Mouse (Mus musculus) thymus, adult 2 months (tissue): ENCODE measurements around the gene Macf1. TPM values are rescaled to one million over a fixed set of nuclear protein-coding genes. Genes with fewer than 3 reads are reported as not detected.
A peak's percentile ranks its signal among the peaks of the same experiment; 100 is the strongest.

Experiments
- DNase-seq: peaks from one replicate; pipeline ENCODE4 v3.0.0; 2021
- H3K27ac ChIP-seq: fragments of 200-500 bp; 2 replicates; pipeline ENCODE4 v1.5.1; 2012; ENCODE audit warnings: low read length, control low read depth; ENCODE audit not compliant: control insufficient read depth, insufficient read depth
- H3K27me3 ChIP-seq: fragments of 200-500 bp; 2 replicates; pipeline ENCODE4 v1.6.1; 2012; ENCODE audit warnings: mild to moderate bottlenecking, low read length, moderate library complexity, mixed read lengths; ENCODE audit not compliant: control insufficient read depth, insufficient read depth
- H3K36me3 ChIP-seq: fragments of 200-500 bp; 2 replicates; pipeline ENCODE4 v1.6.1; 2012; ENCODE audit warnings: mild to moderate bottlenecking, low read length, moderate library complexity; ENCODE audit not compliant: control insufficient read depth, insufficient read depth
- H3K4me1 ChIP-seq: fragments of 200-500 bp; replicated peaks from 2 replicates; pipeline ENCODE4 v1.6.1; 2012; ENCODE audit warnings: low read length; ENCODE audit not compliant: control insufficient read depth, insufficient read depth
- H3K4me3 ChIP-seq: fragments of 200-500 bp; 2 replicates; pipeline ENCODE4 v1.5.1; 2012; ENCODE audit warnings: mild to moderate bottlenecking, low read length, control low read depth, moderate library complexity; ENCODE audit not compliant: control insufficient read depth, insufficient read depth
- CTCF ChIP-seq: fragments of 200-500 bp; IDR thresholded peaks from 2 replicates; pipeline ENCODE4 v1.5.1; 2012; ENCODE audit warnings: mild to moderate bottlenecking, control low read depth, low read length, moderate library complexity, borderline replicate concordance; ENCODE audit not compliant: control insufficient read depth, poor library complexity, insufficient read depth; ENCODE audit errors: extremely low read depth
- POLR2A ChIP-seq: fragments of 200-500 bp; IDR thresholded peaks from 2 replicates; pipeline ENCODE4 v1.6.1; 2012; ENCODE audit warnings: mild to moderate bottlenecking, low read length, control low read depth, moderate library complexity; ENCODE audit not compliant: control insufficient read depth, poor library complexity, insufficient read depth; ENCODE audit errors: extremely low read depth
- WGBS: fragments of 180-500 bp; shearing (Covaris S2); methylation state at CpG from one replicate; pipeline ENCODE4 v1.1.7; 2018; 5-methylcytosine and 5-hydroxymethylcytosine counted together
- polyA plus RNA-seq: library from polyadenylated mRNA; depleted of rRNA; stranded (reverse); fragments of >200 nt; gene quantifications from 2 replicates; pipeline ENCODE4 v1.2.3, GENCODE M21; 2012

The Macf1 gene
- polyA plus RNA-seq, 1 experiment = 121 TPM

DNA sequence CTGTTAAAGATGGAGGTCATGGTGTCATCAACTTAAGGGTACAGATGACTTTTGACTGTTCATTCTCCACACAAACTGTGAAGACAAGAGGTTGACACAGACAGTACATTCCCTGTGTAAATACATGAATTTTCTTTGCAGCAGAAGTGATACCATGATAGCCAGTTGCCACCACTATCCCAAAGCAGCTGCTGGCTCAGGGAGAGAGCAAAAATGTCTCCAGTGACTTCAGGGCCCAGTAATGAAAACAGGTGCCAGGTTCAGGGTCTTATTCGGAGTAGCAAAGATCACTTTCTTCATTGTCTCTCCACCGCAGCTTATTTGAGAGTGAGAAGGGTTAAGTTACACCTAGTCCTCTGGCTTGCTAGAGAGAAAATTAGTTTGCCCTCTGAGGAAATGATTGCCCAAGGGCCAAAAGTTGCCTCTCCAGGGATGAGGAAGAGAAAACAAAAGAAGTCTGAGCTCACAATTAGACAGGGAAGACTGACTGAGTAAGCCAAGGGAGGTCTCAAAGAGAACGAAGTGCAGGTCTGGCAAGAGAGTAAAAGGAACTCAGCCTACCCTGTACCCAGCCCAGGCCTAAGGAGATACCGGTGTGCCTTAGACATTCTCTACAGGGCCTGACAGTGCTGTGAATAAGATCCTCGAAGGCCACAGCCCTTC is 66.3 kb downstream of the Macf1 start:
- Histone ChIP-seq H3K36me3 (no peaks in the 10 kb centered on the region), H3K4me1 (no peaks in the 10 kb centered on the region), H3K4me3 (no peak overlapping the region), H3K27ac (no peak overlapping the region), H3K27me3 (no peaks in the 10 kb centered on the region)
- no peak for DNase-seq
- TF ChIP-seq POLR2A = no peak
- TF ChIP-seq CTCF = no peak
- WGBS = 92% methylated on average over 5 of the region's 5 CpGs

DNA sequence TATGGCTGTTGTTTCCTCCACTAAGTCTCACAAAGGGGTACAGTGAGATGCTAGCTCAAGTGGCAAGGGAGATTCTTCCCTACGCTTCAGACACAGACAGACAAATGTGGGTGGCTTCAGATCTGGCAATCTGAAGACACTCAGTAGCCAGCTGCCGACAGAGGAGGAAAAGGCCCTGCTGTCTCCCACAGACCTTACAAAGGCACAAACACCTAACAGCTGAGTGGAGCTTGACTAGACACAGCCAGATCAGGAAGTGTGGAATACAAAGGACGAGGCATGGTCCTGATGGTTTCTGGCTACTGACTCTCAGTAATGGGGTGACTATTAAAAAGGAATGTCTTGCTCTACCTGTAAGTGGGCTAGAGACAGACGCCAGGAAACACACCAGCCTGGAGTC is 67.2 kb downstream of the Macf1 start:
- Histone ChIP-seq H3K36me3 (no peaks in the 10 kb centered on the region), H3K27me3 (no peaks in the 10 kb centered on the region), H3K4me3 (no peak overlapping the region), H3K4me1 (no peaks in the 10 kb centered on the region), H3K27ac (no peak overlapping the region)
- TF ChIP-seq POLR2A (no peak), CTCF (no peak)
- DNase-seq = no peak
- 94% methylated on average over 4 of the region's 4 CpGs for WGBS

DNA sequence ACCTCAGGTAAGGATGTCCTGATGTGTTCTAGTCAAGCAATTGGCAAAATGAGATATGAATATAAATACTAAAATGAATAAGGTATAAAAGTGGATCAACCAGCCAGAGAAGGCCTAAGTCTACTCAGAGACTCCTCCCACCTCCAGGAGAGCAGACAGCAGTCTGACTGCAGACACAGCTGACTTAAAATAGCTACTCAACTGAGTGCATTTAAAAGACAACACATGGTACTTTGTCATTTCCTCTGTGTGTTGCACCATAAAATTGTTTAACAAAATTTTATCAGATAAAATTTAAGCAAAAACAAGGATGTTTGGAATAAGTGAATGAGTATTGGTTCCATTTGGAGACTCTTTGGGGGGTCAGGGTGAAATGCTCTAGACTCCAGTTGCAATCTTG is 67.7 kb downstream of the Macf1 start:
- H3K27ac ChIP-seq = no peak overlapping the region
- H3K27me3 ChIP-seq = no peaks in the 10 kb centered on the region
- no peaks in the 10 kb centered on the region for H3K4me1 ChIP-seq
- DNase-seq = no peak
- H3K36me3 ChIP-seq = no peaks in the 10 kb centered on the region
- H3K4me3 ChIP-seq = no peak overlapping the region
- TF ChIP-seq POLR2A (no peak), CTCF (no peak)

DNA sequence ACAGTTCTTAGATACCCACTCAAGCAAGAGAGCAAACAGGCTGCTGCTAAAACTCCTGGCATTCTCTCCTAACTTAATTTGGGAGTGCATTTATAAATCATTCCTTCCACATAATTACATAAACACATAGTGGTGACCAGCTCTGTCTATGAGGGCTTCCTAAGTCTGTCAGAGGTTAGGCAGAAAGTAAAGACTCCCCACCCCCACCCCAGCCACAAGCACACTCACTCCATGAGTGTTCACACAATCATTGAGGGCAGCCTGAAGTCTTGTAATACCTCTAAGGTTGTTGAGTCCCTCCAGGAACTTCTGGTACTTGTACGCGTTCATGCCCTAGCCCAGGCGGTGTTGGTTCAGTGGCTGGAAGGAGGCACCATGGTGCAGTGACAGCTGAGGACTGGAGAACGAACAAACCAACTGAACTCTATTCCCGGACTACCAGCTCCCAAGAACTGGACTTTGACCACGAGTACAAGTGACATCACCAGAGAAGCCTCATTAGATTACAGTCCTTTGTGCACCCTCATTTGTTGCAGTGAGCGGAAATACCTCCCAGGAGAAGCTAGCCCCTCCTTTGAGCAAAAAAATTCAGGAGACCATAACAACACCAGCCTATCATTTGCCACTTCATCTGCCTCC is 70.7 kb downstream of the Macf1 start:
- Histone ChIP-seq H3K36me3 (no peaks in the 10 kb centered on the region), H3K27me3 (no peaks in the 10 kb centered on the region), H3K27ac (no peak overlapping the region), H3K4me1 (no peaks in the 10 kb centered on the region), H3K4me3 (no peak overlapping the region)
- no peak for DNase-seq
- 85% methylated on average over 7 of the region's 7 CpGs for WGBS
- TF ChIP-seq CTCF (no peak), POLR2A (no peak)

DNA sequence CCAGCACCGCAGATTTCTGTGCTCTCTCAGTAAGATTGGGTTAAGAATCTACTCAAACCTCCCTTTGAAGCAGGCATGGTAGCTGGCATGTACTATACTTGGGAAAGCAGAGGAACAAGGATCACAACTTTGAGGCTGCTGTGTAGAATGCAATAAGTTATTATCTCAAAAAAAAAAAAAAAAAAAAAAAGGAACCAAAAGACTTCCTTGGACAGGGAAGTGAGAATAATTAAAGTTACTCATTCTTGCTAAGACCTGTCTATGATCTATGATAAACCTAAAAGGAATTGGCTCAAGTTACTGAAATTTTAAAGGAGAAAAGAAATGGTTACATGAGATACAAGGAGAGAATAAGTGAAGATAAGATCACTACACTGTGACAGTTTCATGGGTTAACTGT is 72.2 kb downstream of the Macf1 start:
- TF ChIP-seq CTCF (no peak), POLR2A (no peak)
- no peak overlapping the region for H3K27ac ChIP-seq
- H3K4me1 ChIP-seq = no peaks in the 10 kb centered on the region
- no peak for DNase-seq
- 98% methylated on average over 1 of the region's 1 CpGs for WGBS
- no peaks in the 10 kb centered on the region for H3K36me3 ChIP-seq
- no peak overlapping the region for H3K4me3 ChIP-seq
- no peaks in the 10 kb centered on the region for H3K27me3 ChIP-seq

DNA sequence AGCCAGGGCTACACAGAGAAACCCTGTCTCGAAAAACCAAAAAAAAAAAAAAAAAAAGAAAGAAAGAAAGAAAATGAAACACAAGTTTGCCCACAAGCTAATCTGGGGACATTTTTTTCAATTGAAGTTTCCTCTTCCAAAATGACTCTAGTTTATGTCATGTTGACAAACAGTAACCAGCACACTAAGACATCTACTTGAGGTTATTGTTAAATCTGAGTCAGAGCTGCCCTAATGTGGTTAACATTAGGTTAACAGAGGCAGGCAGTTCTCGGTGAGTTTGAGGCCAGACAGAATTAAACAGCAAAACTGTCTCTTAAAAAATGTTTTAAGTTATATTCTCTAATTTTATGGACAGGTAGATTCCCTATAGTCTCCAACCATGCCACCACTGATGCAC is 72.9 kb downstream of the Macf1 start:
- no peak overlapping the region for H3K4me3 ChIP-seq
- no peak overlapping the region for H3K27ac ChIP-seq

DNA sequence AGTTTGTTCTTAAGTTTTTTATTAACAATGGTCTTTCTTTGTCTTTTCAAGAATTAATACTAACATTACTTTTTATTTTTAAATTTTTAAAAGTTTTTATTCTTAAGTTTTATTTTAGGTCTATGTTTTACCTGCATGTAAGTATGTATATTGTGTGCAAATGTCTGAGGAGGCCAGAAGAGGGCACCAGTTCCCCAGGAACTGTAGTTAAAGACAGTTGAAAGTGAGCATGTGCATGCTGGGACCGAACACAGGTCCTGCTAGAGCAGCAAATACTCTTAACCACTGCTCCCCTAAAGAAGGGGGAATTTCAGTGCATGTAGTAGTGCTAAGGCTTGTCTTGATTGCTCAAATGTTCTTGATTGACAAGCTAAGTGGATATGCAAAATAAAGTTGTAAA is 77.0 kb downstream of the Macf1 start:
- TF ChIP-seq POLR2A (no peak), CTCF (no peak)

More for the DNA sequence above, 72.9 kb downstream of the Macf1 start:
- 58% methylated on average over 2 of the region's 2 CpGs for WGBS
- H3K4me1 ChIP-seq = no peaks in the 10 kb centered on the region
- no peak for DNase-seq
- TF ChIP-seq POLR2A (no peak), CTCF (no peak)
- no peaks in the 10 kb centered on the region for H3K36me3 ChIP-seq
- no peaks in the 10 kb centered on the region for H3K27me3 ChIP-seq

More for the DNA sequence above, 77.0 kb downstream of the Macf1 start:
- DNase-seq = peak; percentile 8
- H3K4me1 ChIP-seq = no peaks in the 10 kb centered on the region
- H3K27me3 ChIP-seq = no peaks in the 10 kb centered on the region
- no peak overlapping the region for H3K4me3 ChIP-seq
- H3K27ac ChIP-seq = no peak overlapping the region
- WGBS = 81% methylated on average over 1 of the region's 1 CpGs
- no peaks in the 10 kb centered on the region for H3K36me3 ChIP-seq
